ENCODE assay signal across 29 mouse cellular contexts in genomic region chr2:12371401-12371800, GRCm38 (mm10). TPM values are rescaled to one million over a fixed set of nuclear protein-coding genes. Genes with fewer than 3 reads are reported as not detected.
A peak's percentile ranks its signal among the peaks of the same experiment; 100 is the strongest.
DNase-seq lines count a peak whose midpoint lies in the region; ATAC-seq and TF ChIP-seq lines count a peak whose summit lies in the region.
"Had no signal": no experiment of that assay in that cellular context is flagged by ENCODE, and none has a peak within 500 bp of the region (broad histone marks: within the 10 kb centered on the region; RNA-seq: fewer than 3 reads in every experiment).

No protein-coding gene starts in this region.

- H3K27ac ChIP-seq in heart, embryonic 10.5 days: no peak overlapping the region
- H3K27ac ChIP-seq in liver, embryonic 14.5 days: peak overlapping the region; percentile 10; the same call in 1 of the 2 replicates
- no peak overlapping the region for H3K27ac ChIP-seq in liver, embryonic 11.5 days (ENCODE audit: low read depth, low read length)
- H3K27ac ChIP-seq: forebrain, embryonic 13.5 days; heart, embryonic 15.5 days; hindbrain, embryonic 12.5 days; kidney, postnatal 0 days; neural tube, embryonic 15.5 days; stomach, postnatal 0 days had no signal

- DNase-seq in heart, adult 11 months: peak; percentile 54
- DNase-seq in heart, embryonic 10.5 days (ENCODE audit: low spot score): no peak
- DNase-seq in liver, embryonic 14.5 days (ENCODE audit: low read depth in 3 of 3, low spot score in 3 of 3): no peak
- DNase-seq in liver, embryonic 11.5 days (ENCODE audit: low spot score): no peak
- DNase-seq in adrenal gland, postnatal 25 days: peak; percentile 5
- DNase-seq in spleen, postnatal 4 days (ENCODE audit: low spot score in 2 of 2): no peak
- no peak for DNase-seq in right cerebral cortex, postnatal 14 days
- DNase-seq: cerebellum, adult 9-10 months; cerebellum, postnatal 36 days; gastrocnemius, postnatal 14 days; heart, adult 18-20 months; heart, postnatal 36 days; kidney, adult 8-10 months; kidney, postnatal 4 days; left cerebral cortex, postnatal 4 days; lung, adult 2 months; lung, postnatal 14 days; midbrain, embryonic 14.5 days; spleen, adult 18-20 months; thymus, adult 18-20 months; thymus, postnatal 25 days had no signal

- no peaks in the 10 kb centered on the region for H3K9me3 ChIP-seq in heart, embryonic 10.5 days
- H3K9me3 ChIP-seq in liver, embryonic 14.5 days (ENCODE audit: control insufficient read depth, low read length): no peaks in the 10 kb centered on the region
- no peaks in the 10 kb centered on the region for H3K9me3 ChIP-seq in liver, embryonic 11.5 days (ENCODE audit: control insufficient read depth, low read length)
- H3K9me3 ChIP-seq: forebrain, embryonic 13.5 days; heart, embryonic 15.5 days; hindbrain, embryonic 12.5 days; neural tube, embryonic 15.5 days had no signal

- H3K9ac ChIP-seq in liver, embryonic 14.5 days (replicated peaks): no peak overlapping the region
- no peak overlapping the region for H3K9ac ChIP-seq in liver, embryonic 11.5 days (ENCODE audit: low read depth, low read length)
- H3K9ac ChIP-seq: forebrain, embryonic 13.5 days; heart, embryonic 15.5 days; hindbrain, embryonic 12.5 days; neural tube, embryonic 15.5 days had no signal

- TF ChIP-seq CTCF in liver, embryonic 14.5 days (IDR thresholded peaks at IDR 0.05; ENCODE audit: low read depth): no peak

- no peak overlapping the region for H3K4me2 ChIP-seq in liver, embryonic 14.5 days (ENCODE audit: low read depth)
- no peak overlapping the region for H3K4me2 ChIP-seq in liver, embryonic 11.5 days
- H3K4me2 ChIP-seq: forebrain, embryonic 13.5 days; heart, embryonic 15.5 days; hindbrain, embryonic 12.5 days; neural tube, embryonic 15.5 days had no signal

- H3K27me3 ChIP-seq in heart, embryonic 10.5 days (ENCODE audit: insufficient read depth, poor library complexity, severe bottlenecking): no peaks in the 10 kb centered on the region
- no peaks in the 10 kb centered on the region for H3K27me3 ChIP-seq in liver, embryonic 14.5 days (ENCODE audit: control insufficient read depth, insufficient read depth, low read length)
- H3K27me3 ChIP-seq in liver, embryonic 11.5 days (replicated peaks; ENCODE audit: control insufficient read depth, insufficient read depth, low read length): no peaks in the 10 kb centered on the region
- H3K27me3 ChIP-seq: forebrain, embryonic 13.5 days; heart, embryonic 15.5 days; hindbrain, embryonic 12.5 days; neural tube, embryonic 15.5 days had no signal

- 0 out of 2 replicates have a peak, but pooled peaks cover 3% of the 10 kb centered on the region for H3K4me1 ChIP-seq in heart, embryonic 10.5 days
- H3K4me1 ChIP-seq in liver, embryonic 14.5 days (replicated peaks; ENCODE audit: control insufficient read depth in 2 of 2, insufficient read depth in 2 of 2, low read length in 1 of 2): peaks cover 47 to 53% of the 10 kb centered on the region in 2 experiments
- H3K4me1 ChIP-seq in liver, embryonic 11.5 days (replicated peaks; ENCODE audit: control insufficient read depth, insufficient read depth, low read length): peaks cover 23% of the 10 kb centered on the region
- H3K4me1 ChIP-seq: forebrain, embryonic 13.5 days; hindbrain, embryonic 12.5 days; neural tube, embryonic 15.5 days had no signal

- WGBS in heart, embryonic 10.5 days: 92% methylated on average over 4 of the region's 4 CpGs
- WGBS in liver, embryonic 14.5 days (ENCODE audit: insufficient replicate concordance): 90% methylated on average over 4 of the region's 4 CpGs
- 96% methylated on average over 4 of the region's 4 CpGs for WGBS in liver, embryonic 11.5 days

- no peak for TF ChIP-seq EP300 in liver, embryonic 14.5 days (IDR thresholded peaks at IDR 0.05; ENCODE audit: low read depth)

- peaks cover 3% of the 10 kb centered on the region; the same call in 1 of the 2 replicates for H3K36me3 ChIP-seq in heart, embryonic 10.5 days
- no peaks in the 10 kb centered on the region for H3K36me3 ChIP-seq in liver, embryonic 14.5 days (replicated peaks; ENCODE audit: control insufficient read depth, insufficient read depth, low read depth)
- H3K36me3 ChIP-seq in liver, embryonic 11.5 days (ENCODE audit: control insufficient read depth, insufficient read depth, low read length): 0 out of 2 replicates have a peak, but pooled peaks cover 2% of the 10 kb centered on the region
- H3K36me3 ChIP-seq: heart, embryonic 15.5 days; hindbrain, embryonic 12.5 days; neural tube, embryonic 15.5 days had no signal

- H3K4me3 ChIP-seq in heart, embryonic 10.5 days: no peak overlapping the region
- H3K4me3 ChIP-seq in liver, embryonic 14.5 days (ENCODE audit: insufficient read depth in 1 of 2, low read depth in 2 of 2, low read length in 2 of 2): no peak overlapping the region
- no peak overlapping the region for H3K4me3 ChIP-seq in liver, embryonic 11.5 days (ENCODE audit: low read depth, low read length)
- H3K4me3 ChIP-seq: forebrain, embryonic 13.5 days; heart, embryonic 15.5 days; hindbrain, embryonic 12.5 days; neural tube, embryonic 15.5 days had no signal

- ATAC-seq in liver, embryonic 14.5 days (ENCODE audit: insufficient read depth): no peak
- ATAC-seq in liver, embryonic 11.5 days (replicated peaks; ENCODE audit: low FRiP score): no peak
- ATAC-seq: CD4-positive, CD25-positive, alpha-beta regulatory T cell, adult 4 months; forebrain, embryonic 13.5 days; intestine, embryonic 16.5 days had no signal

RNA-seq across cellular contexts. Expression of gene Mindy3, which starts 47.9 kb away (rescaled TPM):
- 31.0 and 32.4 TPM in 2 replicates for polyA plus RNA-seq in heart, embryonic 10.5 days (2016; fragmentation: Nextera tagmentation; extraction: Ambion mirVana)
- 9.8 and 13.9 TPM in 2 replicates for polyA plus RNA-seq in liver, embryonic 14.5 days (2012; rRNA removed)
- polyA plus RNA-seq in liver, embryonic 14.5 days (2014; fragmentation: Nextera tagmentation; extraction: Ambion mirVana): 15.2 and 15.7 TPM in 2 replicates
- polyA plus RNA-seq in liver, embryonic 11.5 days (2014; fragmentation: Nextera tagmentation; extraction: Ambion mirVana): 28.8 and 33.3 TPM in 2 replicates
- total RNA-seq in adrenal gland, postnatal 25 days (2021): 52.8 and 54.6 TPM in 2 replicates

Comparison
In these comparisons a context has a peak if more than half of its experiments do, and no peak if none do; other contexts are left out.
1. DNase-seq: peak in heart, adult 11 months (single experiment) and adrenal gland, postnatal 25 days (single experiment); none in heart, embryonic 10.5 days (single experiment), liver, embryonic 14.5 days (0 of 3), liver, embryonic 11.5 days (single experiment), spleen, postnatal 4 days (0 of 2) and right cerebral cortex, postnatal 14 days (single experiment).